Mouse (Mus musculus) ovary, adult 18-20 months (tissue): ENCODE results near the gene Scaf4.

Experiments used
- DNase-seq: peaks from one replicate; pipeline ENCODE4 v3.0.0; 2022; ENCODE audit warnings: low spot score, mixed read lengths

Gene Scaf4

DNA sequence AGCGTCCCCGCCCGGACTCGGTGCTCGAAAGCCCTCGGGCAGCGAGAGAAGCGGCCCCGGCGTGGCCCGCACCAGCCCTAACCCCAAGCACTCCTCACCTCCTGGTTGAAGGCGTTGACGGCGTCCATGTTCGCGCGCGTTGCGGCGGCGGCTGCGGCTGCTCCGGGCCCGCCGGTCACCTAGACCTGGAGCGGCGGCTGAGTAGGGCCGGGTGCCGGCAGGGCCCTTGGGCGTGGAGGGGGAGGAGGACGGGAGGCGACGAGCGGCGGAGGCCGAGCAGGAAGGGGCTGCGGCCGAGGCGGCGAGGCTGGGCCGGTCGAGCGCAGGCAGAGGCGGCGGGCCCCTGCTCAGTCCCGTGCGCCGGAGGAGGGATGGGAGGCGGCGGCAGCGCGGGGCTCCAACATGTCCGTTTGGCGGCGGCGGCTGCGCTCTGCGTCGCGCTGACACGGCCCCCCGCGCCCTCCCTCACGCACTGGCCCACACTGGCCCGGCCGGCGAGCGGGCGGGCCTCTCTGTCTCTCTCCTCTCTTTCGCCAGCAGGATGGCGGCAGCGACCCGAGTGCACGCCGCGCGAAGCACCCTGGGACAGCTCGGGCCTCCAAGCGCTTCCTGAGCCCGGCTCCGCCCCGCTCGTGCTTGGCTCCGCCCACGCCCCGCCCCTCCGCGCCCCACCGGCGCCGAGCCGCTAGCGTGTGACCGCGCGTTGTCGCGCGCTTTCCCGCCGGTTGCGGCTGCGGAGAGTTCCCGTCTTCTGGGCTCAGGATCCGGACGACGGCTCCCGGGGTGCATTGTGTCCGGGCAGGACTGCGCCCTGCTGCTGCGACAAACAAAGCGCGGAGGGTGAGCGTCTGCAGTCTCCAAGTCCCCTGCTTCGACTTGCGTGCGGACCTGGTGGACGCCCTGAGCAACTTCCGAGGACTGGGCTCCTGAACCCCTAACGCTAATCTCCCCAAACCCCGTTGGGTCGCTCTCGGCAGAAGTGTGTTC, at the start of gene Scaf4:
Gene Scaf4 (minus strand): TSS at position 599 of the 987 bp plus-strand sequence.
- DNase-seq: peak; percentile 95

- DNase-seq: no peak
These were observed 48.2 kb upstream of the Scaf4 start for GRCm38 (mm10) chr16:90332553-90332952.

- DNase-seq: no peak
These were observed 46.7 kb upstream of the Scaf4 start for GRCm38 (mm10) chr16:90330979-90331378.

- DNase-seq: no peak
These were observed 45.2 kb upstream of the Scaf4 start for GRCm38 (mm10) chr16:90329511-90329910.

DNA sequence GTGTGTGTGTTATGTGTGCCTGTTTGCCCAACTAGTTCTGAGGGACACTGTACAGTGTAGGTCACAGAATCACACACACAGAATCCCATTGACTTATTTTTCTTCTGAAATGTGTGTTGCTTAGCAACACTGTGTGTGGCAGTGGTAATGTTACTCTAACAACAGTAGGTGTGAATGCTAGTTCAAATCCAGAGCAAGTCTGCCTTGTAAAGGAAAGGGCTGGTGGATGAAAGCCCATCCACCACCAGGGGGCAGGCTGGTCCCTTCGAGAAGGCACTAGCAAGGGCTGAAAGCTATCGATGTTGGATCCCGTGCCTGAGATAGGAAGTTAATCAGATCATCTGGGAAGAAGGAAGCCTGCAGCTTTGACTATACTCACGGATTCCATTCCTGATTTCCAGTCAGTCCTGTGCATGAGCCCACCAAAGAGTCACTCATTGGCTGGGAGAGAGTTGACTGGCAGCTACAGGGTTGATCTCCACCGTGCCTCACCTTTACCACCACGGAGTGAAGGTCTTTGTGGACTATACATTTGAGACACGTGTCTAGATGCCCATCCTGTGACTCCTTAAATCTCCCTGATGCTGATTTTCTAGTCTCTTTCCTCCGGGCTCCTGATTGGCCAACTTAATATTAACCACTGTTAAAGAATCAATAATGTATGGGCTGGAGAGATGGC, 38.7 kb upstream of the Scaf4 start:
- DNase-seq: peak; percentile 33

- no peak for DNase-seq
These were observed 35.0 kb upstream of the Scaf4 start for GRCm38 (mm10) chr16:90319321-90319720.

DNA sequence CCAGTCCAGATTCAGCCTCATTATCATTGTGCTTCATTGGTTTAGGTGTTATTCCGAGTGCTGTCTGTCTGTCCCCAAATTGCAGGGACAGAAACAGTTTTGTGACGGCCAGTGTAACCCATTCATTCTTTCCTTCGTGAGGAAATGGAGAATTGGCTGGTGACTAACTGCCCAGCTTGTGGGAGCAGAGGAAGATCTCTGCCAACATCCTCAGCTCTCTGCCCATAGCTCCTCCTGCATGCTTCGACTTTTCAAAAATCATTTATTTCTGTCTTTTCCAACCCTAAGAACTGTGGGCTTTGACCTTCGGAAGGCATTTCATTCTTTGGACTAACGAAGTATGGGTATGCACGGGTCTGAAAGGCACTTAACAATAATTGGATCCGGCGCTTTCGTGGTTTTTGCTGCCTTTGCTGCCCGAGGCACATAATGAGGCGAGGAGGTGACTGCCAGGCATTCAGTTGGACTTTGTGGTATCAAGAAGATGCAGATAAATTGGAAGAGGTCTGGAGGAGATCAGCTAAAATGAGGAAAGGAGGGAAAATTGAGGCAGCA, 34.1 kb upstream of the Scaf4 start:
- DNase-seq: no peak

GRCm38 (mm10) chr16:90317777-90318176, 33.5 kb upstream of the Scaf4 start:
- no peak for DNase-seq

GRCm38 (mm10) chr16:90315881-90316280, 31.6 kb upstream of the Scaf4 start:
- DNase-seq: no peak

GRCm38 (mm10) chr16:90312449-90313082, 28.3 kb upstream of the Scaf4 start:
- no peak for DNase-seq

- no peak for DNase-seq
These were observed 26.3 kb upstream of the Scaf4 start for GRCm38 (mm10) chr16:90310488-90311135.

DNA sequence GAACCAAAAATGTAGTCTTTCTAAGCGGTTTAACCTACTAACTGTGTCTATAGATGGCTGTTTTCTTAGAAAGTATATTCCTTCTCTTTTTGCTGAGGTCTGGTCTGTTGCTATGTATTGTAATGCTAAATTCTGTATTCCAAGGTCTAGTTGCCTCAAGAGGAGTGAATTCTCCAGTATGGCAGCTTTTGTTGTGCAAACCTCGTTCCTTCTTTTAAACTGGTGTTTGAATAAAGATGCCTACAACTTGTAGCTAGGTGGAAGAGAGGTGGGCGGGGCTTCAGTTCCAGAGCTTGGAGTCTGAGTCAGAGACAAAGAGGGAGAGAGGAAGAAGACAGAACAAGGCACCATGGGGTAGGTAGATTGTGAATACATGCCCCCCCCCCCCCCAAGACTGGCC, 25.5 kb upstream of the Scaf4 start:
- DNase-seq: no peak

GRCm38 (mm10) chr16:90303988-90304299, 19.6 kb upstream of the Scaf4 start:
- DNase-seq: no peak

DNA sequence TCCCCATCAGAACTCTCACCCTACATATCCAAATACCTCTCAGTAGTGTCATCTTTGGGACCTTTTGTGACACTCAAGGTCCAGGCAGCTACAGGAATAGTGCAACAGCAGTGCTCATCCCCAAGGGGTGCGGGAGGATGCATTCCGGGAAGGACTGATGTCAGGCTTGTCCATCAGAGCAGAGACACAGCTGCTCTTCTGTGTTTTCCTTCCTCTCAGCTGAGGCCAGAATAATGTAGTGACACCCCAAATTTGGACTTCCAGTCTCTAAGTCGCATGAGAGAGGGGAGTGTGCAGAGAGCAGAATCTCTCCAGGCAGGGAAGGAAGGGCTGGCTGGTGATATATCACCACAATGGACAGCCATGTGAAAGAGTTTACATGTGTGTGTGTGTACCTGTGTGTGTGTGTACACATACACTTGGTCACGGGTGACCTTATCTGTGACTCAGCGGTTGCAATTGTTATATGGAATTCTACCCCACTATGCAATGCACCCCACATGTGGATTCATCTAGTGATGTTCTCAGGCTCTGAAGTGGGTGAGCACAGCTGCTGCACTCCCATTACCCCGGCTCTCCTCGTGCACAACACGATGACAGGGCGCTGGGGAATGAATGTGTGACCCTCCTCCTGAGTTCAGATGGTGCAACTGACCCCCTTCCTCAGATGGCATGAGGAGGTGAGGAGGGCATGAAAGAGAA, 19.1 kb upstream of the Scaf4 start:
- DNase-seq: no peak

DNA sequence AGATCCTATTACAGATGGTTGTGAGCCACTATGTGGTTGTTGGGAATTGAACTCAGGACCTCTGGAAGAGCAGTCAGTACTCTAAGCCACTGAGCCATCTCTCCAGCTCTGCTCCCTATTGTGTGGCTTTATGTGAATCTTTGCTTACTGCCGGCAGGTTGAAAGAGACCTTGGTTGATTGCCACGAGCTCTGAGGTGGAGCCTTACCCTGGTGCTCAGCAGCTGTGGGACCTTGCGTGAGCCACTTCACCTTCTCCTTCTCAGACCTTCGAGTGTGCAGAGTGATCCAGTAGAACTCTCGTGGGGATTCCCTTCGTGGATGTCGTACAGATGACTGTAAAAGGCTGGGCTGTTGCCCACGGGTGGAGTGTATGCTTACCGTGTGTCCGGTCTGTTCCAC, 17.4 kb upstream of the Scaf4 start:
- DNase-seq: no peak

- no peak for DNase-seq
These were observed 16.6 kb upstream of the Scaf4 start for GRCm38 (mm10) chr16:90300896-90301295.

- DNase-seq: no peak
These were observed 15.3 kb upstream of the Scaf4 start for GRCm38 (mm10) chr16:90299591-90299990.

GRCm38 (mm10) chr16:90298426-90299300, 14.4 kb upstream of the Scaf4 start:
- DNase-seq: no peak

GRCm38 (mm10) chr16:90297479-90298425, 13.4 kb upstream of the Scaf4 start:
- no peak for DNase-seq
